Mouse (Mus musculus) liver, embryonic 14.5 days (tissue): Measurements from ENCODE around the gene Itpkb.

Experiments
- CTCF ChIP-seq: IDR thresholded peaks from 2 replicates; pipeline ENCODE4 v1.5.1; 2016; ENCODE audit warnings: antibody characterized with exemption, low read depth, control low read depth
- EP300 ChIP-seq: IDR thresholded peaks from 2 replicates; pipeline ENCODE4 v1.6.1; 2016; ENCODE audit warnings: antibody characterized with exemption, low read depth

DNA sequence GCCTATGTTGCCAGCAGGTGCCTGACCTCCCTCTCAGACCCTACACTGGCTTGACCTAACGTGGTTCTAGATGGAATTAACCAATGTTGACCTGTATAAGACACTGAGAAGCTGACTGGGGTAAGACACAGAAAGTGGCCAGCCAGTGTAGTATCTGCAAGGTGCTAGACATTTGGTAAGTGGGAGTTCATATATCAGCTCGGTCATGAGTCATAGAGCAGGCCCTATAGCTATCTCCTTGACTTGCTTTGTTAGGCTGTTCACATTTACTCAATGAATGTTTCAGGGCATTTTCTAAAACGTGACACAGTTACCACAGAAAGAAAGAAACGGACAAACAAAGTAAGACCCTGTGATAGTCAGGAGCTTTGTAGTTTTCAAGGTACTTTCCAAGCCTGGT is 39.9 kb upstream of the Itpkb start:
- no peak for TF ChIP-seq CTCF
- no peak for TF ChIP-seq EP300
